Mouse (Mus musculus) fibroblast of lung, adult 2 months (primary cell): ENCODE measurements around the gene Sparc.

Experiments
- DNase-seq: peaks from one replicate; pipeline ENCODE4 v3.0.0-alpha.2; 2011; ENCODE audit warnings: low read depth

Gene Sparc

DNA sequence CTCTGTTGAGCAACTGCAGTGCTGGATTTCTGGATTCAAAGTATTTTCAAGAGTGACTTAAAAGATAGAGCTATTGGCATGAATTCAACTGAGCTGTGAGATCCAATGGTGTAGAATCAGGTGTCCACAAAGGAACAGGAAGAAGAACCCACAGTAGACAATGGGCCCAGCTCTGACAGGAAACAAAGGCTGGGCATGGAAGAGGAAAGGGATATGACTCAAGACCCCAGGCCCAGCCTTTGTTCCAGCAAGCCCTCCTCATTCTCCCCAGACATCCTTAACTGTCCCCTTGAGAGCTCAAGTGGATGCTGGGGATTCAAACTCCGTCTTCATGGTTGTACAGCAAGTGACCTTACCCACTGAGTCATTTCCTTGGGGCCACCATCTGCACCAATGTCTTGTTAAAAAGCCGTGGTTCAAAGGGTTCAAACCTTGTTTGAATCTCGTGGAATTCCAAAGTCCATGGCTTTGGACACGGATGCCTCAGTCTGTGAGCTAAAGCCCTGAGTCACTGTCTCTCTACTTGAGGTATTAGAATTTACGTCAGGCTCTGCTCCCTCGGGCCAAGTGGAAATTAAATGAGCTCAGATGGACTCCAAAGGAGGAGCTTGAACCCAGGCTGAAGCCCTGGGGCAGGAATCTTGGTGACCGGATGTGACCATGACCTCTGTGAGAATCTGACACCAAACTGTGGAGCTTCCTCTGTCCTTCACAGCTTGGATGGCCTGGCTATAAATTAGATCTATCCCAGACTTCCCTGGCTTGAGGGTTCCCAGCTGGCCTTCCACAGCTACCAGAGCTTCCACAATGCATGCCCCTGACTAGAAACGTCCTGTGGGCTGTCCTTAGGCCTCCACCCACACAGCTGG, 17.1 kb downstream of the Sparc start:
- no peak for DNase-seq

DNA sequence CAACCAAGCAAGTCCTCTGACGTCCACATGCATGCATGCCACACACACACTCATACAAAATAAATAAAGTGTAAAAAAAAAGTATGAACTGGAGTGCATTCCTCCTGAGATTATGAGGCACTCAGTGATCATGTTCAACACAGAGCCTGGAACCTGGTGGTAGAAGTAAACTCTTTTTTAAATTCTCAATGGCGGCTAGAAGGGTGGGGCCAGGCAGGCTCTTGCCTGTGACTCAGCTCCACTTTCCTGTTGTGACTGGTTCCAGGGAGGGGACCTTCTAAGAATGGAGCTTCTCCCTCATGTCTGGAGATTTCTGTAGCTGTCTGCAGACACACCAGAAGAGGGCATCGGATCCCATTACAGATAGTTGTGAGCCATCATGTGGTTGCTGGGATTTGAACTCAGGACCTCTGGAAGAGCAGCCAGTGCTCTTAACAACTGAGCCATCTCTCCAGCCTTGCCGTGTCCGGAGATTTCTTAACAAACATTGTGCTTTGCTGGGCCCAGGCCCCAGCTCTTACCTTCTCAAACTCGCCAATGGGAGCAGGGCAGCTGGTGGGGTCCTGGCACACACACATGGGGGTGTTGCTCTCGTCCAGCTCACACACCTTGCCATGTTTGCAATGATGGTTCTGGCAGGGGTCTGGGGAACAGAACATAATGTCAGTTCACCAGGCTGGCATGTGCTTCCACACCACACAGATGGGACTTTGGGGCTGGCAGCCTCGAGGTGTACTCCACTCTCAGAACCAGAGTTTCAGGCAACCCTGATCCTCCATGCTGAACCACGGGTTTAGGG, 18.1 kb downstream of the Sparc start:
- no peak for DNase-seq

DNA sequence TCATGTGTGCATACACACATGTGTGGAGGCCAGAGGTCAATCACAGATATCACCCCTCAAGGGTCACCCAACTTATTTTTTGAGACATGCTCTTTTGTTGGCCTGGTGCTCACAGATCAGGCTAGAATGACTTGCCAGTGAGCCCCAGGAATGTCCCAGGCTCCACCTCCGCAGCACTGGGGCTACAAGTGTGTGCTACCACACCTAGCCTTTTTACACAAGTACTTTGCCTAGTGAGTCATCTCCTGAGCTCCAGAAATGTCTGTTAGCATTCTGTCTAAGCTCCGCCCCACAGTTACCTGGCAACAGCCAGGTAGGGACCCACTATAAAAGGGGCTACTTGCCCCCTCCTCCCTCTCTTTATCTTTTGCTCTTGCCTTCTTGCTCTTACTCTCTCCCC, 22.1 kb downstream of the Sparc start:
- no peak for DNase-seq

DNA sequence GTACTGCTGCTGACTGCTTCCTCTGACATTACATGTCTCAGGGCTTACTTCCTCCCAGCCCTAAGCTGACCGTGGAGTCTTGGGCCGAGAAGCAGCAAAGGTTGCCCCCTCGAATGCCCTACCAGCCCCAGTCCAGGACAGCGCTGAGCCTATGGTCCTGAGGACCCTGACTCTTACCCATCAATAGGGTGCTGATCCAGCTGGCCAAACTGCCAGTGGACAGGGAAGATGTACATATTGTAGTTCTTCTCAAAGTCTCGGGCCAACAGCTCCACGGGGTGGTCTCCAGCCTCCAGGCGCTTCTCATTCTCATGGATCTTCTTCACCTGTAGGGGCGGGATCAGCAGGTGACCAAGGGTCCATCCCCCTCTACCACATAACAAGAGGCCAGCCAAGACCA, 24.6 kb downstream of the Sparc start:
- DNase-seq, result no peak

DNA sequence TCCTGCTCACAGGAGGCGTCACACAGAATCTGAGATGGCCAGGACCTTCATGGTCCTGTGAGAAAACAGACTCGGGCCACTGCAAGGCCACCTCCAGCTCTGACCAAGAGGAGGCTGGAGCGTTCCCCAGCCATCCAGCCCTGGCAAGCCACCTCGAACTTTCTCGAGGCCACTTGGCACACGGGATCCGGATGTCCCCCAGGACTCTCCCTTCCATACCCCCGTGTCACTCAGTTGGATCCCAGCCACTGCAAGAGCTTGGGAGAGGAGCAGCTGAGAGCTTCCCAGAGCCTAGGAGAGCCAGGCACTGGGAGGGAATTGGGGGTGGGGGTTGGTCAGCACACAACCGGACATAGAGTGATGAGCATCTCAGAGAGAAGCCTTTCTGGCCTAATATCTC, 25.5 kb downstream of the Sparc start:
- no peak for DNase-seq

DNA sequence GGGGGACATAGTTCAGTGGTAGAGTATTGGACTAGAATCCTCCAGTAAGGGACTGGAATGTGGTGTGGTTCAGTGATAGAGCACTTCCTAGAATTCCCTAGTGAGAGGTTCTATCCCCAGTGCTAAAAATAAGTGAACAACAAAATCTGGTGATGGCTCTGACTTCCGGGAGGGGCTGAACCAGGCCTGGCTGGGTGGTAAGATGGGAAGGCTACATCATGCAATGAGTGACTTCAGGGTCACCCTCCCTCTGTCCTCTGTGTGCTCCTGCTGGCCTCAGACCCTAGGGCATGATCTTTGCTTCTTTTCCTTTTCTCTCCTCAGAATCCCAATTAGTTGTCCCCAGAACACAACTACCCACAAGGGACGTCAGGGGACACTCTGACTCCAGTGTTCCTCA, 25.9 kb downstream of the Sparc start:
- DNase-seq, result no peak

DNA sequence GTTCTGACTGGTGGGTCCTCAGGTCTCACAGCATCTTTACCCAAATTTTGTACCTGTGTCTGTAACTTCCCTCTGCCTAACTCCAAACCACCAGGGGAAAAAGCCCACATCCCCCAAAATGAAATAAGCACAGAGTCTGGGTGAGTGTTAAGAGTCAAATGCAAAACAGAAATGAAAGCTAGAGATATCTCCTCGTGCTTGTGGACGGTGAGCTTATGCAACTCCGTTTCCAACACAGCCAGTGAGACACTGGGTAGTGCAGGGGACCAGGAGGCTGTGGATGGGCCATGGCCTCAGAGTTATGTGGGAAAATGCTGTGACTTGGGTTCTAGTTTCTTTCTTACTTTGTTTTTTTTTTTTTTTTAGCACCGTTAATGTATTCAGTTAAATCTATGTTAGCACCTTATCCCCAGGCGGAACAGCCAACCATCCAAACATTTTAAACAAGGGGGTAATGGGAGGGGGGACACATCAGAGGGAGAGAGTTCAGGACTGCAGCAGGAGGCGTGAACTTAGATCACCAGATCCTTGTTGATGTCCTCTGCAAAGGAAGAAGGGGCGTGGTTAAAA, 27.8 kb downstream of the Sparc start:
- DNase-seq, result no peak

DNA sequence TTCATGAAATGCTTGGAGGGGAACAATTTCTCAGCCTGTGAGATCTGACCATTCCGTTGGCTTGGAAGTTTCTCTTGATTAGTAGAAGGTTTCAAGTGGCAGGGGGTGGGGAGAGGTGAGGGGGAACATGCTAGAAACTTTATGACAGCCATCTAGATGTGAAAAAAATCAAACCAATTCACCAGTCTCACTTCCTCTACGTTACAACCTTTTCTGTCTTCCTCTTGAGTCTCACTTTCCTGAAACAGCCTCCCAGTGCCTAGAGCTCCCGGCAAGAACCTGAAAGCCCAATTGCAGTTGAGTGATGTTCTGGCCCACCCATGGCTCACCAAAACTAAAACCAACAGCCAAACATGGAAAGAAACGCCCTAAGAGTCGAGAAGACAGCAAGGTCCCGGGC, 28.4 kb downstream of the Sparc start:
- no peak for DNase-seq

DNA sequence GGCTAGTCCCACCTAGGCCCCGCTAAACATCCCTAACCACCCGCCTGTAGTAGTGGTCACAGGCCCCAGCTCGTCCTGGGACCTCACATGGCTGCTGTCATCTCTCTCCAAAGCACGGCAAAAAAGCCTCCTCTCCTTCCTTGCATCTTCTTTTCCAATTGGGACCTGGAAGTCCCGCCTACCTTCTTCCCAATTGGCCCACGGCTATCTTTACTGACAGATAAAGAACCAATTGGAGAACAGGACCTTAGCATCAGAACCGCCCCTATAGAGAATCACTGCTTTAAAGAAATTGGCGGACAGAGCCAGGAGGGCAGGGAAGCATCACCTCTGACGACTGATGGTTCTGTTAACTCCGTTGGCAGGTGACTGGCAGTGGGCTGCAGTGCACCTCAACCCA, 30.5 kb downstream of the Sparc start:
- no peak for DNase-seq

DNA sequence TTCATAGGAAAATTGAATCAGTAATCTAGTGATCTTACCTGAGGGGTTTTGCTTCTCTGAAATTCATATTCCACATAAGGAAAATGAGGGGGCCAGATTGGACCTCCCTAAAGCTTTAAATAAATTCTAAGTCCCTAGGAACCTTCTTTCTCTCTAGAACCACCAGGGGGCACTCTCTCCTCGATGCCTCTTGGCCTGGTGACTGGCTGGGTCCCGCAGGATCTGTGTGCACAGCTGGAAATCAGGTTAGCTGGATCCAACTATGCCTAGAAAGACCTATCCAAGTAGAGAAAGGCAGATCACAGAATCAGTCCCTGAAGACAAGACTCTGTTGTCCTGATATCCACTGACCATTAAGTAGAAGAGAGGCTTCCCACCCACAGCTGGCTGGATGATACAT, 33.2 kb downstream of the Sparc start:
- DNase-seq, result no peak

DNA sequence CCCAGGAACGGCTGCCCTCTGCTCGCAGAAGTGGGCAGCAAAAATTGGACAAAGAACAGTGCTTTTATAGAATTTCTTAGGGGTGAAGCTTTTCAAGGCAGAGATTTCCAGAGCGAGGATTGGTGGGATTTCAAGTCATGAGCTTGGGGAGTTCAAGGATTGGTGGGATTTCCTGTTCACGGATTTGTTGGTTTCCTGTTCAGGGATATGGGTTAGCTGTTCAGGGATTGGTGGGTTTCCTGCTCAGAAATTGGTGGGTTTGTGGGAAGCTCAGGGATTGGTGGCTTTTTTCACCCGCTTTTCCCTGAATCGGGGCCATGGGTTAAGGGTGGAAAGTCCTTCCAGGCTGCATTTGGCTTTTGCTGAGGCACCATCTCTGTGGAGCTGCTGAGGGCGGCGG, 35.4 kb downstream of the Sparc start:
- no peak for DNase-seq

DNA sequence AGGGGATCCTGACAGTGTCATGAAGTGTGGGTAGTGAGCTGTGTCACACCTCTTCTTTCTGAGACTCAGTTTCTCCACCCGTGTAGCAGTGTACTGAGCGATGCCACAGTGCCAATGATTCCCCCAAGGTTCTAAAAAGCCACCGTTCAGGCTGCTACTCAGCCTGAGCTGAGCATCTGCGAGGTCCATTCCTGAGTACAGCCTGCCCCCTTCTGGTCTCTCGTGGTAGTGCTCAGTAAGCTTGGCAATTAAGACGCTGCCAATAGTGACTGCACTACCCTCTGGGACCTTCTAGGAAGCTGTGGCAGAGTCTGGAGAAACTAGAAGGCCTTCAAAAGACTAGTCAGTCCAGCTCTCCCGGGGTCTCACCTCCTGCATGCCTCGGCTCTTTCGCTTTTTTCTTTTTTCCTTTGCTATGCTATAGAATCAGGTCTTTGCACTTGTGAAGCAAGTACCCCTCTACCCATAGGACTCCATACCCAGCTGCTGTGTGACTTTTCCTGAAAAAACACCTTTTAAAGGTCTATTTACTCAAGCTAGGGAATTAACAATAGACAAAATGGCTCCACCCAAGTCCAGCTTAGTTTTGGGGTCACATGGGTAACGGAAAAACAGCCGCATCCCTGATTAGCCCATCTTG, 36.4 kb downstream of the Sparc start:
- DNase-seq, result peak; percentile 73

DNA sequence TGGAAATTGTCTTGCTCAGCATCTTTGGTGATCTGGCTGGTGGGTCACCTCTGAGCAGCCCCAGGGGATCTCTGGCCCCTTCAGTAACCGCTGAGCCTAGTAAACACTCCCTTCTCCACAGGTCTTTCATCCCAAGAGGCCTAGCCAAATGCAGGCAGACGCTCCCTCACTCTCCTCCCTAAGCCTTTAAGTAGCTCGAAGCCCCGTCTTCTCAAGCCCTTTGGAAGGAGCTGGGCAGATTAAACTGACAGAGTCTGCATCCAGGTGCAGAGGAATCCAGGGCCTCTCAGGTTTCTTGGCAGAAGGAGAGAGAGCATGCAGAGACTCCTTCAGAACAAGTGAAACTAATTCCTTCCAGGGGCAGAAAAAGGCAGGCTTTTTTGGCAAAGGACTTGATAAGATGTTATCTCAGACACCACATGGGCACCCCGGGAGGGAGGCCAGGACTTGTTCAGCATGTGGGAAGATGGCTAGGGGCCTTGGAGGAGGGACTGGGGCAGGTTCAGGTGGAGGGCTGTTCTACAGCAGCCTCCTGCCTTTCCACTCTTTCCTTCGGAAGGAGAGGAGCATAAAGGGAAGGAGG, 39.4 kb downstream of the Sparc start:
- no peak for DNase-seq

DNA sequence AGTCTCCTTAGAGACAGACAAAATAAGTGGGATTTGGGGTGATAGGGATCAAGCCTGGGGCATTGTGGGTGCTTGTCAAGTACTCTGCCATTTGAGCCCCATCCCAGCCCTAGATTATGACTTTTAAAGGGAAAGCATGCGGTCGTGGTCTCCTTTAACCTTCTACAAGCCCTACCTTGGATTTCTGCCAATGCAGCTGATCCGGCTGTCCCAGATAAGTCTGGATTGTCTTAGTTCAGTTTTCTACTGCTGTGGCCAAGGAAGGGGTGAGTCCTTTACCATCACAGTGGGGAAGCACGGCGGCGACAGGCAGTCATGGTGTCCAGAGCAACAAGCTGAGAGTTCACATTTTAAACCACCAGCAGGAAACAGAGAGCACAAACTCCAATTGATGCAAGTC, 42.1 kb downstream of the Sparc start:
- DNase-seq, result no peak

DNA sequence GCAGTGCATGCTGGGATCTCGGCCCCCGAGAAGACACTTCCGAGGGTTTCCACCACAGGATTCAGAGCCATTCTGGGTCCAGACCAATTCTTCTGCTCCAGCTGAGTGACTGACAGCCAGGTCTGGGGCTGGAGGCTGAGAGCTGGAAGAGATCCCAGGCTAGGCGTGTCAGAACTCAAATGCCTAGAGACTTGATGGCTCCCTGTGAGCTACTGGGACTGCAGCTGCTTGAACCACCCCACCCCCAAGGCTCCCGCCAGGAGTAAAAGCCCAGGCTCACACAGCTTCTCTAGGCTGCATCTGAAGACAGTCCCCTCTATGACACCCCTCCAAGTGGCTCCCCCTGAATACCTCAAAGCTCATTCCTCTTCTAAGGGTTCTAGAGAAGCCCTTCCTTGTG, 44.6 kb downstream of the Sparc start:
- peak; percentile 91 for DNase-seq

DNA sequence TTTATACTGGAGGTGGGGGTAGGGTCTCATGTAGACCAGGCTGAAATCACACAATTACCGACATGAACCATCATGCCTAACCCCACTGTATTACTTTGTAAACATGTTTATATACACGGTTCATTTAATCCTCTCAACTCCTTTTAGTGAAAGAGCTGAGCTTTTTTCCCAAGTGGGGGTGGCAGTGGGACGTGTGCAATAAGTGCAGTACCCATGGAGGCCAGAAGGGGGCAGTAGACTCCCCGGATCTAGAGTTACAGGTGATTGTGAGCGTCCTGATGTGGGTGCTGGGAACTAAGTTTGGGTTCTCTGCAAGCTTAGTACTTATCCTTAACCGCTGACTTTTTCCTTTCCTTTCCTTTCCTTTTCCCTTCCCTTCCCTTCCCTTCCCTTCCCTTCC, 49.1 kb downstream of the Sparc start:
- no peak for DNase-seq

DNA sequence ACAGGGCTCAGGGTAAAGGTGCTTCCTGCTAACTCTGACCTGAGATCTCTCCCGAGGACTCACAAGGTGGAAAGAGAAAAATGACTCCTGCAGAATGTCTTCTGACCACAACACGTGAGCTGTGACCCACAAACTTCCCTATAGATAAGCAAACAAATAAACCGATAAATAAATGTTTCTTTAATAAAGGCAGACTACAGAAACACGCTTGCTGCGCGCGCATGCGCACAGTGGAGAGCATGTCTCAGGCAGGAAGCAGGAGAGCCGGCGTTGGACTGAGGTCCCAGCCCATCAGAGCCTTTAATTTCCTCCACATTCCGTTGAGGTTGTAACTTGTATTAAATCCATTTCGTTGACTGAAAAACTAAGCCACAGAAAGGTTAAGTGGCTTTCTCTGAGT, 49.6 kb downstream of the Sparc start:
- DNase-seq, result no peak

DNA sequence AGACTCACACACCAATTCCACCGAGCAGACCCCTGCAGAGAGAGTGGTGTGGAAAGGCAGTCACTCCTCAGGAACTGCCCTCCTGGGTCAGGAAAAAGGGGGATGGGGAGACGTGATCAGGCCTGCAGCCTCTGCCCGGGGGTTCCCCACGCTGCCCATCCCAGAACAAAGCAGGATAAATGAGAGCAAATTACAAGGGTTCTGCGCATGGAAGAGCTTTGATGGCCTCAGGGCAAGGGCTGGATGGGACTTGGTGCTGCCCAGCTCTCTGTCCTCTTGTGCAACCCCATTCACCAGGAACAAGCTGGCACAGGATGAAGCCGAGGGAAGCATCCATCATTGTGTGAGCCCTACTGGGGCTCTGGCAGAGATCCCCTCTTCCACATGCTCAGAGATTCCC, 51.0 kb downstream of the Sparc start:
- DNase-seq, result no peak

DNA sequence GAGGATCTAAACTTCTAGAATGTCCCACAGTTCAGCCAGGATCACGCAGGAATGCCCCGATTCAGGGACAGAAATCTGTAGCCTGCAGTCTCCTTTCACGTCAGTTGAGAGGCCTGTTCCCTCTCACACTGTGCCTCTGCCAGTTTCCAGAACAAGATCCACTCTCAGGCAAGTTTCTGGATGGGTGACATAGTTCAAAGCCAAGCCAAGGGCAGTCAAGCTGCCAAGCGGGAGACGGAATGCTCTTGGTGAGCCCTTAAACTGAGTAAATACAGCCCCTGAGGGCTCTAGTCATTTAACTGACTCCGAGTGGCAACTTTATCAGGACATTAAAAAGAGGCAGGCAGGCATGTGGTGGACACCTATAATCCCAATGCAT, 53.9 kb downstream of the Sparc start:
- no peak for DNase-seq

DNA sequence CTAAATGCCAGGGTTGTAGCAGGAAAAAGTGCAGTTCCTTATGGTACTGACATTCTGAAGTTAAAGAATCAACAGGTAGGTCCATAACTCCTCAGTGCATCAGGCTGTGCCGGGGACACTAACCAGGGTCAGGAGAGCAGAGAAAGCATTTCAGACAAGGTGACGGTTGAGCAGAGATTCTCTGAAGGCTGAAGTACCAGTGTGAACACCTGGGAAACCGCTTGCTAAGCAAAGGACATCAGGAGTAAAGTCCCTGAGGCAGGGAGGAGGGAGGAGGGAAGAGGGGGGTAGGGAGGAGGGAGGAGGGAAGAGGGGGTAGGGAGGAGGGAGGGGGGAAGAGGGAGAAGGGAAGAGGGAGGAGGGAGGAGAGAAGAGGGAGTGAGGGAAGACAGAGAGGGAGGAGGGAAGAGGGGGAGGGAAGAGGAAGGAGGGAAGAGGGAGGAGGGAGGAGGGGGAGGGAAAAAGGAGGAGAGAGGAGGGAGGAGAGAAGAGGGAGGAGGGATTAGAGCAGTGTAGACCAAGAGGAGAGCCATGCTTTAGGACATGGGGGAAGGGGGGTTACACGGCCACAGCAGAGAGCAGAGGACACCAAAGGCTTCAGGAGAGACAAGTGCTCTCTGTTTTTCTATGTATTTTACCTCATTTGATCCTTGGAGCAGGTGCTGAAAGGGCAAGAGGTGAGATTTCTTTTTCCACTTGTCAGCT, 54.4 kb downstream of the Sparc start:
- DNase-seq, result no peak

DNA sequence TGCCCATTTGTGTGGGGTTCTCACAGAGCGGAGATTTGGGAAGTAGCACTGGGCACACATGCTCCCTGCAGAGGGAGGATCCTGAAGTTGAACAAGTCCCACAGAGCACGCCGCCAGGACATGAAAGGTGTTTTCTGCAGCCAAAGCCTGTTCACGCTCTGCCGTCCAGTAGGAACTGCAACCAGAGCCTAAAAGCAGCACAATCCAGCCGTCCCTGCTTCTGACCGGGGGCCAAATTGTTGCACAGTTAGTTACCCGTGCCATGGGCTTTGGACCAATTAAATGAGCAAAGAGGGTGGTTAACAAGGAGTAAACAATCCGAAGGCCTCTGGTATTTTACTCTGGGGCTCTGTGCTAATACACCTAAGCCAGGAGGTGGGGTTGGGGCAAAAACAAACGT, 55.2 kb downstream of the Sparc start:
- no peak for DNase-seq

DNA sequence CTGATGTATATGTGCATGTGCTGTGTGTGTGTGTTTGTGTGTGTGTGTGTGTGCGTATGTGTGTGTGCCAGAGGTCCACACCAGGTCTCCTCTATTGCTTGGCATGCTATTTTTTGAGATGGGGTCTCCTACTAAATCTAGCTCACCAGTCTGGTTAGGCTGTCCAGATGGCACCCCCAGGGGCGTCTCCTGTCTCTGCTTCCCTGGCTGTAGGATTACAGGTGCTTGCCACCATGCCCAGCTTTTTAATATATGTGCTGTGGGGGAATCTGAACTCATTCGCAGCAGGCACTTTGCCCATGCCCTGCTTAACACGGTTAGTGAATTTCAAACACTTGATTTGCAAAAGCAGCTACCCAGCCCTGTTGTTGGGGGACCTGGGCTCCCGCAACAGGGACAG, 57.1 kb downstream of the Sparc start:
- DNase-seq, result no peak
